Mouse (Mus musculus) liver, embryonic 13.5 days (tissue): ENCODE measurements around the gene Kcp. TPM values are rescaled to one million over a fixed set of nuclear protein-coding genes. Genes with fewer than 3 reads are reported as not detected.

Source experiments
- ATAC-seq: fragments of 200-750 bp; cut with Nextera tagmentation; 2 replicates; pipeline ENCODE4 v1.8.0; 2017; ENCODE audit warnings: low read depth, mild to moderate bottlenecking, moderate number of reproducible peaks, moderate library complexity
- DNase-seq: peaks from one replicate; pipeline ENCODE4 v3.0.0; 2022
- H3K27ac ChIP-seq: fragments of 300-500 bp; sonication (generic); 2 replicates; pipeline ENCODE4 v1.5.1; 2015; ENCODE audit warnings: moderate library complexity, mild to moderate bottlenecking, inconsistent platforms
- H3K27me3 ChIP-seq: fragments of 300-500 bp; sonication (generic); 2 replicates; pipeline ENCODE4 v1.6.1; 2015; ENCODE audit warnings: mild to moderate bottlenecking, inconsistent platforms
- H3K36me3 ChIP-seq: fragments of 300-500 bp; sonication (generic); 2 replicates; pipeline ENCODE4 v1.6.1; 2015; ENCODE audit warnings: mild to moderate bottlenecking, inconsistent platforms
- H3K4me1 ChIP-seq: fragments of 300-500 bp; sonication (generic); replicated peaks from 2 replicates; pipeline ENCODE4 v1.6.1; 2015; ENCODE audit warnings: inconsistent platforms
- H3K4me2 ChIP-seq: fragments of 300-500 bp; sonication (generic); 2 replicates; pipeline ENCODE4 v1.6.1; 2015; ENCODE audit warnings: inconsistent platforms, mild to moderate bottlenecking, moderate library complexity
- H3K4me3 ChIP-seq: fragments of 300-500 bp; sonication (generic); replicated peaks from 2 replicates; pipeline ENCODE4 v1.5.1; 2015; ENCODE audit warnings: mild to moderate bottlenecking, inconsistent platforms
- H3K9ac ChIP-seq: fragments of 300-500 bp; sonication (generic); 2 replicates; pipeline ENCODE4 v1.6.1; 2015; ENCODE audit warnings: mild to moderate bottlenecking, inconsistent platforms
- H3K9me3 ChIP-seq: fragments of 300-500 bp; sonication (generic); replicated peaks from 2 replicates; pipeline ENCODE4 v1.6.1; 2016; ENCODE audit warnings: inconsistent platforms
- WGBS: fragments of 180-500 bp; shearing (Covaris S2); methylation state at CpG from one replicate; pipeline ENCODE4 v1.1.7; 2015; ENCODE audit not compliant: insufficient replicate concordance; 5-methylcytosine and 5-hydroxymethylcytosine counted together
- polyA plus RNA-seq: library from polyadenylated mRNA; unstranded; fragments of >200 nt; fragmentation: Nextera tagmentation; extraction: Ambion mirVana; gene quantifications from 2 replicates; pipeline ENCODE4 v1.2.1, GENCODE M21; 2015

Kcp gene
- polyA plus RNA-seq, 1 experiment from 2014 or later = 1.6 TPM

- Histone ChIP-seq H3K27me3 (0 out of 2 replicates have a peak, but pooled peaks cover 3% of the 10 kb centered on the region), H3K4me3 (no peak overlapping the region), H3K4me1 (no peaks in the 10 kb centered on the region), H3K9me3 (no peaks in the 10 kb centered on the region), H3K9ac (no peak overlapping the region), H3K36me3 (no peaks in the 10 kb centered on the region), H3K4me2 (no peak overlapping the region), H3K27ac (no peak overlapping the region)
- DNase-seq (no peak), ATAC-seq (no peak)
- 22% methylated on average over 4 of the region's 4 CpGs for WGBS
Measured at GRCm38 (mm10) chr6:29449858-29450257, 57.9 kb downstream of the Kcp start.

- no peak overlapping the region for H3K9ac ChIP-seq
- H3K9me3 ChIP-seq = no peaks in the 10 kb centered on the region
- ATAC-seq = no peak
- no peaks in the 10 kb centered on the region for H3K27me3 ChIP-seq
- no peaks in the 10 kb centered on the region for H3K36me3 ChIP-seq
- H3K4me2 ChIP-seq = no peak overlapping the region
- no peak overlapping the region for H3K27ac ChIP-seq
- H3K4me1 ChIP-seq = no peaks in the 10 kb centered on the region
- WGBS = 72% methylated on average over 7 of the region's 7 CpGs
- no peak for DNase-seq
- H3K4me3 ChIP-seq = no peak overlapping the region
Measured at GRCm38 (mm10) chr6:29445354-29445753, 62.4 kb downstream of the Kcp start.

- Histone ChIP-seq H3K9me3 (no peaks in the 10 kb centered on the region), H3K27me3 (0 out of 2 replicates have a peak, but pooled peaks cover 2% of the 10 kb centered on the region), H3K4me2 (no peak overlapping the region), H3K27ac (no peak overlapping the region), H3K9ac (no peak overlapping the region), H3K4me1 (no peaks in the 10 kb centered on the region), H3K4me3 (no peak overlapping the region), H3K36me3 (no peaks in the 10 kb centered on the region)
- ATAC-seq (no peak), DNase-seq (no peak)
- 48% methylated on average over 11 of the region's 11 CpGs for WGBS
Measured at GRCm38 (mm10) chr6:29444773-29445172, 63.0 kb downstream of the Kcp start.

- Histone ChIP-seq H3K4me2 (no peak overlapping the region), H3K27me3 (peaks cover 38% of the 10 kb centered on the region), H3K27ac (no peak overlapping the region), H3K36me3 (no peaks in the 10 kb centered on the region), H3K9ac (no peak overlapping the region), H3K4me1 (peaks cover 11% of the 10 kb centered on the region; the same call in 1 of the 2 replicates), H3K9me3 (no peaks in the 10 kb centered on the region), H3K4me3 (no peak overlapping the region)
- no peak for DNase-seq
- no peak for ATAC-seq
- WGBS = 71% methylated on average over 6 of the region's 6 CpGs
Measured at GRCm38 (mm10) chr6:29439789-29440188, 68.0 kb downstream of the Kcp start.

- peaks cover 11% of the 10 kb centered on the region; the same call in 1 of the 2 replicates for H3K4me1 ChIP-seq
- H3K9me3 ChIP-seq = no peaks in the 10 kb centered on the region
- H3K4me3 ChIP-seq = no peak overlapping the region
- no peaks in the 10 kb centered on the region for H3K36me3 ChIP-seq
- no peak overlapping the region for H3K27ac ChIP-seq
- H3K27me3 ChIP-seq = peaks cover 43% of the 10 kb centered on the region
- WGBS = 59% methylated on average over 4 of the region's 4 CpGs
- H3K4me2 ChIP-seq = no peak overlapping the region
- DNase-seq = no peak
- H3K9ac ChIP-seq = no peak overlapping the region
- no peak for ATAC-seq
Measured at GRCm38 (mm10) chr6:29439251-29439650, 68.5 kb downstream of the Kcp start.

- Histone ChIP-seq H3K9ac (no peak overlapping the region), H3K27me3 (peaks cover 70% of the 10 kb centered on the region), H3K4me2 (0 out of 2 replicates have a peak overlapping the region, but pooled peaks have one; percentile 27), H3K27ac (no peak overlapping the region; the same call in 1 of the 2 replicates), H3K4me1 (peaks cover 24% of the 10 kb centered on the region), H3K9me3 (no peaks in the 10 kb centered on the region), H3K4me3 (no peak overlapping the region), H3K36me3 (no peaks in the 10 kb centered on the region)
- DNase-seq = no peak
- ATAC-seq = no peak
- WGBS = 13% methylated on average over 11 of the region's 11 CpGs
Measured at GRCm38 (mm10) chr6:29436461-29436934, 71.3 kb downstream of the Kcp start.

- Histone ChIP-seq H3K4me2 (peak overlapping the region; percentile 29; the same call in 1 of the 2 replicates), H3K4me3 (no peak overlapping the region), H3K36me3 (no peaks in the 10 kb centered on the region), H3K9ac (no peak overlapping the region), H3K27ac (0 out of 2 replicates have a peak overlapping the region, but pooled peaks have one; percentile 29), H3K9me3 (no peaks in the 10 kb centered on the region), H3K4me1 (peaks cover 24% of the 10 kb centered on the region), H3K27me3 (peaks cover 75% of the 10 kb centered on the region)
- 33% methylated on average over 6 of the region's 6 CpGs for WGBS
- ATAC-seq (no peak), DNase-seq (no peak)
Measured at GRCm38 (mm10) chr6:29435940-29436451, 71.8 kb downstream of the Kcp start.

- DNase-seq = no peak
- peaks cover 24% of the 10 kb centered on the region for H3K4me1 ChIP-seq
- ATAC-seq = peak; percentile 52; the same call in 1 of the 2 replicates
- WGBS = 6% methylated on average over 13 of the region's 13 CpGs
- H3K9me3 ChIP-seq = no peaks in the 10 kb centered on the region
- H3K27me3 ChIP-seq = peaks cover 84% of the 10 kb centered on the region
- 0 out of 2 replicates have a peak overlapping the region, but pooled peaks have one; percentile 29 for H3K27ac ChIP-seq
- H3K36me3 ChIP-seq = no peaks in the 10 kb centered on the region
- H3K4me2 ChIP-seq = peak overlapping the region; percentile 58
- H3K9ac ChIP-seq = no peak overlapping the region
- peak overlapping the region; percentile 44 for H3K4me3 ChIP-seq
Measured at GRCm38 (mm10) chr6:29434911-29435691, 72.7 kb downstream of the Kcp start.

- H3K36me3 ChIP-seq = no peaks in the 10 kb centered on the region
- peak overlapping the region; percentile 44 for H3K4me3 ChIP-seq
- no peak for ATAC-seq
- H3K9me3 ChIP-seq = no peaks in the 10 kb centered on the region
- 5% methylated on average over 27 of the region's 27 CpGs for WGBS
- peak overlapping the region; percentile 58 for H3K4me2 ChIP-seq
- DNase-seq = no peak
- peaks cover 24% of the 10 kb centered on the region for H3K4me1 ChIP-seq
- H3K9ac ChIP-seq = no peak overlapping the region; the same call in 1 of the 2 replicates
- H3K27me3 ChIP-seq = peaks cover 86% of the 10 kb centered on the region
- no peak overlapping the region for H3K27ac ChIP-seq
Measured at GRCm38 (mm10) chr6:29433804-29434795, 73.7 kb downstream of the Kcp start.

- Histone ChIP-seq H3K27me3 (peaks cover 87% of the 10 kb centered on the region), H3K27ac (no peak within 1 kb of the TSS), H3K9me3 (no peaks in the 10 kb centered on the region), H3K9ac (peak within 1 kb of the TSS; percentile 15; the same call in 1 of the 2 replicates), H3K4me1 (peaks cover 24% of the 10 kb centered on the region), H3K36me3 (no peaks in the 10 kb centered on the region), H3K4me2 (peak within 1 kb of the TSS; percentile 58), H3K4me3 (peak within 1 kb of the TSS; percentile 44)
- DNase-seq (no peak), ATAC-seq (no peak)
- 2% methylated on average over 65 of the region's 77 CpGs for WGBS
Measured at GRCm38 (mm10) chr6:29433038-29433803, 74.5 kb downstream of the Kcp start, which contains the start of gene Flnc. Flnc (plus strand) TSS chr6:29433256.
